Mouse (Mus musculus) lung, postnatal 25 days (tissue): ENCODE data around the gene Slc39a11.

ENCODE experiments used
- DNase-seq: peaks from one replicate; pipeline ENCODE4 v3.0.0; 2022; ENCODE audit warnings: low spot score

Gene Slc39a11

GRCm38 (mm10) chr11:113631862-113632261, 18.0 kb downstream of the Slc39a11 start:
- DNase-seq, result no peak

GRCm38 (mm10) chr11:113631302-113631701, 18.6 kb downstream of the Slc39a11 start:
- no peak for DNase-seq

- no peak for DNase-seq
Observed at GRCm38 (mm10) chr11:113630642-113631041, 19.2 kb downstream of the Slc39a11 start.

- DNase-seq, result no peak
Observed at GRCm38 (mm10) chr11:113627785-113628184, 22.1 kb downstream of the Slc39a11 start.

- no peak for DNase-seq
Observed at GRCm38 (mm10) chr11:113625437-113625836, 24.4 kb downstream of the Slc39a11 start.

GRCm38 (mm10) chr11:113622028-113622427, 27.9 kb downstream of the Slc39a11 start:
- no peak for DNase-seq

- DNase-seq, result no peak
Observed at GRCm38 (mm10) chr11:113621001-113621400, 28.9 kb downstream of the Slc39a11 start.

GRCm38 (mm10) chr11:113619420-113620080, 30.3 kb downstream of the Slc39a11 start:
- no peak for DNase-seq

- DNase-seq, result peak; percentile 73
Observed at GRCm38 (mm10) chr11:113618672-113619419, 31.0 kb downstream of the Slc39a11 start, which contains the start of gene Sstr2. TSS of gene Sstr2 (plus strand) at chr11:113619342.

GRCm38 (mm10) chr11:113618303-113618671, 31.6 kb downstream of the Slc39a11 start:
- no peak for DNase-seq

- peak; percentile 74 for DNase-seq
Observed at GRCm38 (mm10) chr11:113617132-113617911, 32.6 kb downstream of the Slc39a11 start.

- DNase-seq, result no peak
Observed at GRCm38 (mm10) chr11:113614476-113614875, 35.4 kb downstream of the Slc39a11 start.

GRCm38 (mm10) chr11:113611664-113612611, 37.9 kb downstream of the Slc39a11 start:
- DNase-seq, result peak; percentile 53

- no peak for DNase-seq
Observed at GRCm38 (mm10) chr11:113611112-113611646, 38.7 kb downstream of the Slc39a11 start.

- no peak for DNase-seq
Observed at GRCm38 (mm10) chr11:113610266-113610665, 39.6 kb downstream of the Slc39a11 start.

GRCm38 (mm10) chr11:113609581-113609980, 40.3 kb downstream of the Slc39a11 start:
- peak; percentile 28 for DNase-seq

- no peak for DNase-seq
Observed at GRCm38 (mm10) chr11:113607556-113607955, 42.3 kb downstream of the Slc39a11 start.

GRCm38 (mm10) chr11:113601616-113602343, 48.1 kb downstream of the Slc39a11 start:
- DNase-seq, result no peak

GRCm38 (mm10) chr11:113600526-113601245, 49.2 kb downstream of the Slc39a11 start:
- DNase-seq, result no peak

- DNase-seq, result no peak
Observed at GRCm38 (mm10) chr11:113597632-113598031, 52.2 kb downstream of the Slc39a11 start.
